Mouse (Mus musculus) cerebellum, adult 2 months (tissue): ENCODE data around the gene Cartpt. TPM values are rescaled to one million over a fixed set of nuclear protein-coding genes. Genes with fewer than 3 reads are reported as not detected.
"Not testable (repeated sequence)": the region's sequence is repeated elsewhere in the genome, so short reads cannot be mapped to it uniquely, and the experiment has no call there.

Experiments used
- DNase-seq, 2 experiments: peaks; one replicate each; pipeline ENCODE4 v3.0.0; 2021
- H3K27ac ChIP-seq: fragments of 200-500 bp; 2 replicates; pipeline ENCODE4 v1.5.1; 2012; ENCODE audit warnings: low read length, control low read depth, inconsistent platforms; ENCODE audit not compliant: insufficient read depth
- H3K27me3 ChIP-seq: fragments of 200-500 bp; 2 replicates; pipeline ENCODE4 v1.6.1; 2012; ENCODE audit warnings: inconsistent platforms, mild to moderate bottlenecking, low read length, moderate library complexity; ENCODE audit not compliant: control insufficient read depth, insufficient read depth
- H3K4me1 ChIP-seq: fragments of 200-500 bp; 2 replicates; pipeline ENCODE4 v1.6.1; 2011; ENCODE audit warnings: low read length; ENCODE audit not compliant: control insufficient read depth, insufficient read depth
- H3K4me3 ChIP-seq: fragments of 200-500 bp; replicated peaks from 2 replicates; pipeline ENCODE3; 2011; ENCODE audit warnings: mild to moderate bottlenecking, low read depth, low read length, control low read depth; ENCODE audit not compliant: insufficient read depth
- CTCF ChIP-seq: fragments of 200-500 bp; IDR thresholded peaks from 2 replicates; pipeline ENCODE4 v1.5.1; 2011; ENCODE audit warnings: low read depth, mild to moderate bottlenecking, control low read depth, low read length, moderate library complexity, borderline replicate concordance; ENCODE audit not compliant: insufficient read depth
- POLR2A ChIP-seq: fragments of 200-500 bp; IDR thresholded peaks from 2 replicates; pipeline ENCODE4 v1.6.1; 2011; ENCODE audit warnings: low read length, control low read depth, borderline replicate concordance; ENCODE audit not compliant: insufficient read depth
- WGBS: fragments of 180-500 bp; shearing (Covaris S2); methylation state at CpG from one replicate; pipeline ENCODE4 v1.1.7; 2018; 5-methylcytosine and 5-hydroxymethylcytosine counted together
- polyA plus RNA-seq: library from polyadenylated mRNA; depleted of rRNA; stranded (reverse); fragments of >200 nt; gene quantifications from 2 replicates; pipeline ENCODE4 v1.2.3, GENCODE M21; 2012; rRNA removed

Gene Cartpt
- polyA plus RNA-seq, 1 experiment: 5.3 TPM

GRCm38 (mm10) chr13:99855229-99855628 lies 45.7 kb downstream of the Cartpt start:
- no peak for DNase-seq
- WGBS: 80% methylated on average over 5 of the region's 5 CpGs
- H3K4me1 ChIP-seq: no peaks in the 10 kb centered on the region
- no peak overlapping the region for H3K4me3 ChIP-seq
- no peak overlapping the region for H3K27ac ChIP-seq
- no peaks in the 10 kb centered on the region for H3K27me3 ChIP-seq
- TF ChIP-seq POLR2A: no peak
- TF ChIP-seq CTCF: no peak

- no peak overlapping the region for H3K27ac ChIP-seq
- 91% methylated on average over 2 of the region's 2 CpGs for WGBS
- H3K4me1 ChIP-seq: no peaks in the 10 kb centered on the region
- H3K4me3 ChIP-seq: no peak overlapping the region
- no peak for TF ChIP-seq CTCF
- no peak for TF ChIP-seq POLR2A
- H3K27me3 ChIP-seq: no peaks in the 10 kb centered on the region
- DNase-seq: no peak
Observed at GRCm38 (mm10) chr13:99853131-99853530, 47.8 kb downstream of the Cartpt start.

DNA sequence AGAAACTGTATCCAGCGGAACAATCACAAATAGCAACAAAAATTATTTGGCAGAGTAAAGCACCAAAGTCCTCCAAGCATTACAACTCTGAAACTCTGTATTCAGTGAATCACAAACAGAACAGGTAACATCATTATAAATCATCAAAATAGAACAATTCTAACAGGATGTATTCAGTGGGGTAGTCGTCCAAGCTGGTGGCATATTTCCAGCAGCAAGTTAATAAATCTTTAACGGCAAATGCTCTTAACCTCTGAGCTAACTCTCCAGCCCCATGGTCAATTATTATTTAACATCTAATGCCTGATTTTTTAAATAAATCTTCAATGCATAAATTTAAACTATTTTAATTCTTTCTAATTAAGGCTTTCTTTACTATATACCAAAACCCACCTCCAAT lies 48.5 kb downstream of the Cartpt start:
- WGBS: 57% methylated on average over 3 of the region's 3 CpGs
- DNase-seq, H3K4me1 ChIP-seq, H3K27ac ChIP-seq, H3K27me3 ChIP-seq, H3K4me3 ChIP-seq: not testable (repeated sequence)

DNA sequence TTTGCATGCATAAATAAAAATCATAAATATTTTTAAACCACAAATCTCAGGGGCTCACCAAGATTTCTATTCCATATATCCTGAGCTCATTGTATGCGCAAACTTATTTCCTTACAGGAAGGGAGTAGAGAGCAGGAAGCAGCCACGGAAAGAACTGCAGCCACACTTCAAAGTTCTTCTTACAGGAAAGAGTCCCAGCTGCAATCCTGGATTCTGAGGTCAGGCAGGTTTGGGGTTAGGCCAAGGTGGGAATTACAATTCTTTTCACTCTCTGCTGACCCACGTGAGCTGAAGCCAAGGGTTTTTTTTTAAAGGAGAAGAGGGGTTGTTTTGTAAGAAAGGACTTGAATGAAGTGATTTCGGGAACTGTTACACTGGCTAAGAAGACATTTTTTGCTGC lies 49.9 kb downstream of the Cartpt start:
- no peaks in the 10 kb centered on the region for H3K4me1 ChIP-seq
- TF ChIP-seq POLR2A (no peak), CTCF (no peak)

GRCm38 (mm10) chr13:99849597-99849996 lies 51.3 kb downstream of the Cartpt start:
- no peak overlapping the region for H3K27ac ChIP-seq
- 19% methylated on average over 15 of the region's 15 CpGs for WGBS
- H3K4me1 ChIP-seq: no peaks in the 10 kb centered on the region
- no peak overlapping the region for H3K4me3 ChIP-seq
- no peaks in the 10 kb centered on the region; the same call in 1 of the 2 replicates for H3K27me3 ChIP-seq
- DNase-seq: peak; percentile 42 to 44
- TF ChIP-seq POLR2A (no peak), CTCF (peak; percentile 65; the same call in 1 of the 2 replicates)

More for the DNA sequence above, 49.9 kb downstream of the Cartpt start:
- WGBS: 59% methylated on average over 4 of the region's 4 CpGs
- DNase-seq: no peak
- H3K4me3 ChIP-seq: no peak overlapping the region
- H3K27ac ChIP-seq: no peak overlapping the region
- no peaks in the 10 kb centered on the region; the same call in 1 of the 2 replicates for H3K27me3 ChIP-seq

Other genes with a start within 250 kb of the Cartpt start
- gene Mccc2, start 114.5 kb upstream of the Cartpt start, polyA plus RNA-seq: 27.2 and 30.2 TPM in 2 replicates
- gene Bdp1, start 203.0 kb upstream of the Cartpt start, polyA plus RNA-seq: 14.7 and 16.6 TPM in 2 replicates
- gene Serf1, start 206.9 kb upstream of the Cartpt start, polyA plus RNA-seq: 30.4 and 31.4 TPM in 2 replicates
- 35.8 and 40.7 TPM in 2 replicates for gene Smn1, start 223.8 kb upstream of the Cartpt start, polyA plus RNA-seq